Mouse (Mus musculus) cerebellum, adult 9-11 months (tissue): ENCODE results near the gene Sema3b.
"Not testable (repeated sequence)": the region's sequence is repeated elsewhere in the genome, so short reads cannot be mapped to it uniquely, and the experiment has no call there.

Source experiments
- DNase-seq: peaks from one replicate; pipeline ENCODE4 v3.0.0; 2022

Gene Sema3b

GRCm38 (mm10) chr9:107568331-107569261 lies 40.4 kb downstream of the Sema3b start:
- peak; percentile 86 for DNase-seq

GRCm38 (mm10) chr9:107567702-107568319 lies 41.2 kb downstream of the Sema3b start, which contains the start of gene Hyal2:
Hyal2 (plus strand) TSS chr9:107567945.
- no peak for DNase-seq

- no peak for DNase-seq
These were observed 42.2 kb downstream of the Sema3b start for GRCm38 (mm10) chr9:107566855-107567254.

- DNase-seq: peak; percentile 79
These were observed 42.9 kb downstream of the Sema3b start for GRCm38 (mm10) chr9:107566041-107566709.

GRCm38 (mm10) chr9:107565556-107565955 lies 43.5 kb downstream of the Sema3b start:
- DNase-seq: not testable (repeated sequence)

- peak; percentile 96 for DNase-seq
These were observed 45.9 kb downstream of the Sema3b start, which contains the start of gene Tusc2 for GRCm38 (mm10) chr9:107563029-107563581. Tusc2 (plus strand) TSS chr9:107563255.

GRCm38 (mm10) chr9:107556346-107556745 lies 52.7 kb downstream of the Sema3b start:
- no peak for DNase-seq

GRCm38 (mm10) chr9:107555701-107556100 lies 53.3 kb downstream of the Sema3b start:
- DNase-seq: no peak

- DNase-seq: no peak
These were observed 54.0 kb downstream of the Sema3b start for GRCm38 (mm10) chr9:107555031-107555457.

GRCm38 (mm10) chr9:107554319-107554825 lies 54.7 kb downstream of the Sema3b start:
- peak; percentile 97 for DNase-seq

- peak; percentile 78 for DNase-seq
These were observed 55.3 kb downstream of the Sema3b start for GRCm38 (mm10) chr9:107553541-107554318.

GRCm38 (mm10) chr9:107552690-107553393 lies 56.2 kb downstream of the Sema3b start:
- no peak for DNase-seq

- no peak for DNase-seq
These were observed 57.1 kb downstream of the Sema3b start for GRCm38 (mm10) chr9:107551890-107552355.

GRCm38 (mm10) chr9:107551117-107551889 lies 57.7 kb downstream of the Sema3b start, which contains the start of gene Rassf1:
Rassf1 (plus strand) TSS chr9:107551555.
- DNase-seq: peak; percentile 67

GRCm38 (mm10) chr9:107550491-107551116 lies 58.4 kb downstream of the Sema3b start:
- no peak for DNase-seq

GRCm38 (mm10) chr9:107549297-107550074 lies 59.5 kb downstream of the Sema3b start:
- DNase-seq: no peak

- DNase-seq: no peak
These were observed 60.2 kb downstream of the Sema3b start for GRCm38 (mm10) chr9:107548820-107549219.

- DNase-seq: no peak
These were observed 61.1 kb downstream of the Sema3b start for GRCm38 (mm10) chr9:107547957-107548356.
